Mouse (Mus musculus): ENCODE results near the gene Zfp935.
"Not testable (repeated sequence)": the region's sequence is repeated elsewhere in the genome, so short reads cannot be mapped to it uniquely, and the experiment has no call there.

DNA sequence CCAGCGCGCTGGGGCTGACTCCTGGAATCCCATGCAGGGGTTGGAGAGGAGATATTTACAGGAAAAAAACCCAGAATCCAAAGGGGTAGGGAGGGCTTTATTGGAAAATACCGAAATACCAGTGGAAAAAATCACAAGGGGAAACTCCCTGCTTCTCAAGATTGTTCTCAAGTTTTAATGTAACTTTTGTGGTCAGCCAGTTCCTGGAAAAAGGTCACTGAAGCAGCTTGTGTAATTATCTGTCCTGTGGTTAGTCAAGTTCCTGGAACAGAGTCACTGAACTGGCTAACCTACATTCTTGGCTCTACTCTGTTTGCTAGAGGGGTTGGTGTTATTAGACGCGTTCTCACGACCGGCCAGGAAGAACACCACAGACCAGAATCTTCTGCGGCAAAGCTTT lies 85.7 kb downstream of the Zfp935 start:
- not testable (repeated sequence) for TF ChIP-seq GATA1 (IDR thresholded peaks at IDR 0.05; ENCODE audit: borderline replicate concordance, low read length); FLI1 (IDR thresholded peaks at IDR 0.05; ENCODE audit: low read length)

All from megakaryocyte, embryonic 14.5 days (primary cell).